Mouse (Mus musculus) limb, embryonic 12.5 days (tissue): ENCODE results near the gene 1700017B05Rik. TPM values are rescaled to one million over a fixed set of nuclear protein-coding genes. Genes with fewer than 3 reads are reported as not detected.
A peak's percentile ranks its signal among the peaks of the same experiment; 100 is the strongest.
"Not testable (repeated sequence)": the region's sequence is repeated elsewhere in the genome, so short reads cannot be mapped to it uniquely, and the experiment has no call there.

Experiments used
- ATAC-seq: fragments of 200-750 bp; cut with Nextera tagmentation; 2 replicates; pipeline ENCODE4 v1.8.0; 2017; ENCODE audit warnings: low read depth, moderate TSS enrichment; ENCODE audit not compliant: insufficient number of reproducible peaks, insufficient read depth, low FRiP score, low TSS enrichment
- H3K27ac ChIP-seq: fragments of 300-500 bp; sonication (generic); 2 replicates; pipeline ENCODE4 v1.5.1; 2016; ENCODE audit warnings: mild to moderate bottlenecking, moderate library complexity
- H3K27me3 ChIP-seq: fragments of 300-500 bp; sonication (generic); 2 replicates; pipeline ENCODE4 v1.6.1; 2016; ENCODE audit warnings: mild to moderate bottlenecking, moderate library complexity
- H3K36me3 ChIP-seq: fragments of 300-500 bp; sonication (generic); 2 replicates; pipeline ENCODE4 v1.6.1; 2016; ENCODE audit warnings: mild to moderate bottlenecking, moderate library complexity
- H3K4me1 ChIP-seq: fragments of 300-500 bp; sonication (generic); replicated peaks from 2 replicates; pipeline ENCODE4 v1.6.1; 2016
- H3K4me2 ChIP-seq: fragments of 300-500 bp; sonication (generic); 2 replicates; pipeline ENCODE4 v1.6.1; 2016; ENCODE audit warnings: mild to moderate bottlenecking, moderate library complexity
- H3K4me3 ChIP-seq: fragments of 300-500 bp; sonication (generic); replicated peaks from 2 replicates; pipeline ENCODE4 v1.5.1; 2016; ENCODE audit warnings: mild to moderate bottlenecking
- H3K9ac ChIP-seq: fragments of 300-500 bp; sonication (generic); replicated peaks from 2 replicates; pipeline ENCODE4 v1.6.1; 2016; ENCODE audit warnings: mild to moderate bottlenecking, moderate library complexity
- H3K9me3 ChIP-seq: fragments of 300-500 bp; sonication (generic); 2 replicates; pipeline ENCODE4 v1.6.1; 2016; ENCODE audit warnings: mild to moderate bottlenecking, moderate library complexity
- WGBS: fragments of 180-500 bp; shearing (Covaris S2); methylation state at CpG from one replicate; pipeline ENCODE4 v1.1.7; 2016; 5-methylcytosine and 5-hydroxymethylcytosine counted together
- polyA plus RNA-seq: library from polyadenylated mRNA; unstranded; fragments of >200 nt; fragmentation: Nextera tagmentation; extraction: Ambion mirVana; gene quantifications from 2 replicates; pipeline ENCODE4 v1.2.1, GENCODE M21; 2016

Gene 1700017B05Rik
- polyA plus RNA-seq, 1 experiment from 2014 or later = 15.3 TPM

- Histone ChIP-seq H3K4me2 (peak overlapping the region; percentile 33), H3K4me1 (peaks cover 15% of the 10 kb centered on the region), H3K9me3 (no peaks in the 10 kb centered on the region), H3K9ac (no peak overlapping the region), H3K4me3 (no peak overlapping the region), H3K27ac (peak overlapping the region; percentile 66), H3K36me3 (no peaks in the 10 kb centered on the region), H3K27me3 (no peaks in the 10 kb centered on the region)
- ATAC-seq = no peak
- 19% methylated on average over 9 of the region's 9 CpGs for WGBS
Measured at GRCm38 (mm10) chr9:57212448-57213222, 49.8 kb downstream of the 1700017B05Rik start.

DNA sequence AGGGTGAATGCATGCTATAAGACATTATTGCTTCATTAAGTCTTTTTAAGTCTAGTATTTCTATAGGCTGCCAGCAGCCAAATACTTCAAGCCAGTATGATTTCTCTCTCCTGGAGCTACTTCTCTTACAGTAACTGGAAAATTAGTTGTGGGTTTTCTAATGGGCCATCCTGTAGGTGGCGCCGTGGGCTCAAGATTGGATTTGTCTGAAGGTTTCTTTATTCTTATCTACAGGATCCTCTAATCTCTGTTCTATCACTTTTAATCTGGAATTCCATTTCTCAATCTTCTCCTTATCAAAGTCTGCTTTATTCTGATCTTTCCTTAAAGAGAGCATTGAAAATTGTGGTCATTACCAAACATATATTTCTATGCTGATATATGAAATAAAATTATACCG lies 53.1 kb downstream of the 1700017B05Rik start:
- Histone ChIP-seq H3K4me1 (peaks cover 15% of the 10 kb centered on the region), H3K36me3 (no peaks in the 10 kb centered on the region), H3K27ac (no peak overlapping the region), H3K27me3 (no peaks in the 10 kb centered on the region), H3K4me3 (no peak overlapping the region), H3K9me3 (no peaks in the 10 kb centered on the region), H3K9ac (no peak overlapping the region), H3K4me2 (no peak overlapping the region)
- WGBS = 34% methylated on average over 3 of the region's 3 CpGs
- ATAC-seq = no peak

- 0 out of 2 replicates have a peak, but pooled peaks cover 1% of the 10 kb centered on the region for H3K4me1 ChIP-seq
- 75% methylated on average over 2 of the region's 2 CpGs for WGBS
- no peak overlapping the region for H3K4me3 ChIP-seq
Measured at GRCm38 (mm10) chr9:57206896-57207295, 55.5 kb downstream of the 1700017B05Rik start.

DNA sequence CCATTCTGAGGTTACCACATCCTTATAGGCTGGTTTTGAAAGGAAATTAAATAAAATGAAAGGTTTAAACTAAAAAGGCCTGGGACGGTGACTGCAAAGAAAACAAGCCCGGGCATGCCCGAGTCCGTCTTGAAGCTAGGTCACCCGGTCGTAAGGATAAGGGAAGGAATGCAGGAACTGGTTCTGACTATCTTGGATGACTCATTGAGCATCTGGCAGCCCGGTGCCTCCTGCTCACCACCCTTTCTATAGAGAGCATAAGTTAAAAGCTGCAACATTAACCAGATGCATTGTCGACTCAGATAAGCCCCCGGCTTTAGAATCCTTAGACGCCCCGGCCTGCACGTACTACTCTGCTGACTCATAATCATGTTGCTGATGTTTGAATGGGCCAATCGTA lies 58.8 kb downstream of the 1700017B05Rik start:
- H3K27me3 ChIP-seq, H3K4me3 ChIP-seq, ATAC-seq, H3K36me3 ChIP-seq, H3K9ac ChIP-seq, H3K9me3 ChIP-seq, H3K4me2 ChIP-seq, H3K4me1 ChIP-seq, H3K27ac ChIP-seq: not testable (repeated sequence)
- WGBS = 85% methylated on average over 13 of the region's 13 CpGs

More at GRCm38 (mm10) chr9:57206896-57207295, 55.5 kb downstream of the 1700017B05Rik start:
- Histone ChIP-seq H3K9me3 (no peaks in the 10 kb centered on the region), H3K9ac (no peak overlapping the region), H3K27me3 (no peaks in the 10 kb centered on the region), H3K27ac (no peak overlapping the region), H3K4me2 (no peak overlapping the region), H3K36me3 (no peaks in the 10 kb centered on the region)
- ATAC-seq = no peak

Other genes starting within 250 kb of the 1700017B05Rik start
- gene Sin3a, start 190.6 kb downstream of the 1700017B05Rik start, polyA plus RNA-seq = 42.1 and 54.4 TPM in 2 replicates
- gene Man2c1, start 131.9 kb downstream of the 1700017B05Rik start, polyA plus RNA-seq = 70.7 and 70.8 TPM in 2 replicates
- gene Neil1, start 114.3 kb downstream of the 1700017B05Rik start, polyA plus RNA-seq = 7.8 and 8.1 TPM in 2 replicates
- gene Commd4, start 104.3 kb downstream of the 1700017B05Rik start, polyA plus RNA-seq = 77.9 and 91.6 TPM in 2 replicates
- not detected in 2 replicates for gene Trcg1, start 26.1 kb downstream of the 1700017B05Rik start, polyA plus RNA-seq
- 22.4 and 28.3 TPM in 2 replicates for gene Ppcdc, start 177.5 kb upstream of the 1700017B05Rik start, polyA plus RNA-seq
- 10.6 and 10.7 TPM in 2 replicates for gene Scamp5, start 205.4 kb upstream of the 1700017B05Rik start, polyA plus RNA-seq
- gene Rpp25, start 241.4 kb upstream of the 1700017B05Rik start, polyA plus RNA-seq = 0.76 and 1.3 TPM in 2 replicates